Mouse (Mus musculus): ENCODE measurements at regions not wholly inside any gene's neighbourhood (a gene's known extent, or its start where the extent isn't known, plus 50 kb on each side); places are given as distances from the start of the nearest gene placed in this dataset.
"Not testable (repeated sequence)": the region's sequence is repeated elsewhere in the genome, so short reads cannot be mapped to it uniquely, and the experiment has no call there.

GRCm38 (mm10) chr15:93005186-93005585, 269.8 kb downstream of the Gxylt1 start:
- not testable (repeated sequence) for TF ChIP-seq CEBPB (IDR thresholded peaks at IDR 0.05; ENCODE audit: low read depth); CTCF (IDR thresholded peaks at IDR 0.05; ENCODE audit: control insufficient read depth, insufficient read depth, insufficient read length); MYOD1 (IDR thresholded peaks at IDR 0.05; ENCODE audit: control insufficient read depth, insufficient read length, low read depth); MYOG (IDR thresholded peaks at IDR 0.05; ENCODE audit: control insufficient read depth, extremely low read depth, insufficient read length); MAX (IDR thresholded peaks at IDR 0.05); USF1 (IDR thresholded peaks at IDR 0.05; ENCODE audit: low read depth)
